Mouse (Mus musculus): Measurements from ENCODE around the gene Zfp820.
"Not testable (repeated sequence)": the region's sequence is repeated elsewhere in the genome, so short reads cannot be mapped to it uniquely, and the experiment has no call there.

The Zfp820 gene

DNA sequence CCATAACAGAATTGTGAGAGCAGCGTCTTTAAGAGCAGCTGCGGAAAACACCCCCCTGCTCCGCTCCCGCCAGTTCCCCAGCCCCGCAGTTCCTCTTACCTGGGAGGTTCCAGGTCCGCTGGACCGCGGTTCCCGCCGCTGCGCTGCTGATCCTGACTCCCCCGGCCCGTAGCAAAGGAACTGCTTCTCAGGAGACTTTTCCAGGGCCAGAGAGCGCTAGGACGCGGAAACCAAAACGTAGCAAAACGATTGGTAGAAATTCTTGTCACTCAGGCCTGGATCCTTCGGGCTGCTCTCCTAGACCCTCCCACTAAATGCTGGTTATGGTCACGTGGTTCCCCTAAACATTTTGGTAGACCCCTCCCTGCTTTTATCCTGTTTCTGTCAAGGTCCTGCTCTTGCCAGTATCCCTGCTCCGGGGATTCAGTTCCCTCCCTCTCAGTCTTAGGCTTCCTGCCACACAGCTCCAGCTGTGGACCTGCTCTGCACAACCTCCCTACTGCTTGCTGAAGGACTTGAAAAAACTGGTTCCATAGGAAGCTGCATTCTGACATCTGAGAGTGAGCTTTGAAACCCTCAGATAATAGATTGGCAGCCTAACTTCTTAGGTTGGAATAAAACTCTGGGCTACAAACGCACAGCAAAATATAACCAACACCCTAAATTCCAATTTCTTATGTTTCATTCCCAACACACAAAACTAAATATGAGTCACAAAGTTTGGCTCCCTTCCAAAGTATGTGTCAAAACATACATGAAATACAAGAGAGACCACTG lies at the start of gene Zfp820:
Zfp820 (minus strand) TSS at position 228 of the 777 bp plus-strand sequence.
- DNase-seq (ENCODE audit: low spot score): no peak

DNA sequence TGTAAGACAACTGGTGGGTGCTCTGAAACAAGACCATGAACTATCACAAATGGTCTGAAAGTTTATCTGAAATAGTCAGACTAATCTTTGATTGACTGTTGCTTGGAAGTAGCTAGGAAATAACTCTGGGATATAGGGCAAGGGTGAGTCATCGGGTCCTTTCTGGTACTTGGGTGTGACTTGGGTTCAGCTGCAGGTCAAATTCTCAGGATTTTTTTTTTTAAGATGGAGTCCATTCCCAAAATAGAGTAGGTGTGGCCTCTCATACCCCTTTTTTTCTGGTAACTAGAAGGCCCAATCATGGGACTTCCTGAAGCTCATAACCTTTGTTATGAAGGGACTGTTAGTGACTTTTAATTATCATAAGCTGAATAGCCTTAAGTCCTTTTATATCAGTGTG lies 25.7 kb upstream of the Zfp820 start:
- DNase-seq (ENCODE audit: low spot score): no peak

DNA sequence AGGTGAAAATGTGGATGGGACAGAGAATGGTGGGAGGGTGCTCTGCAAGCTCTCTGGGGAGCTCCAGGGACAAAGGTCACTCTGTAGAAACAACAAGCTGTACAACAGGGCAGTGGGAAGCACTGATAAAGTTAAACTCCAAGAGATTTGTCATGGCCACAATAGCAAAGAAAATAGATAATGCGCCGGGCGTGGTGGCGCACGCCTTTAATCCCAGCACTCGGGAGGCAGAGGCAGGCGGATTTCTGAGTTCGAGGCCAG lies 680 bp upstream of the Zfp820 start:
- DNase-seq (ENCODE audit: low spot score): not testable (repeated sequence)

DNA sequence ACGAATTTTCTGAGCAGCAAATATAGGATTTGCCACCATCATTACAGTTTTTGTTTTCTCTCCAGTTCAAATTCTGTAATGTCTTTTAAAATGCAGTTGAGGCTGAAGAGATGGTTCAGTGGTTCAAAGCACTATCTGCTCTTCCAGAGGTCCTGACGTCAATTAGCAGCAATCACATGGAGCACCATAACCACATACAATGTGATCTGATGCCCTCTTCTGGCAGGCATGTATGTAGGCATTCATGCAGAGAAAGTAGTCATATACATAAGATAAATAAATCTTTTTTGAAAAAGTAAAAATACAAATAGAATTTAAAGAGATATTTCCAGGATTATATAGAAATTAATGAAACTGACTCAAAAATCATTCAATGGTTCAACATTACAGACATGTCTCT lies 7.1 kb downstream of the Zfp820 start:
- DNase-seq (ENCODE audit: low spot score): no peak

DNA sequence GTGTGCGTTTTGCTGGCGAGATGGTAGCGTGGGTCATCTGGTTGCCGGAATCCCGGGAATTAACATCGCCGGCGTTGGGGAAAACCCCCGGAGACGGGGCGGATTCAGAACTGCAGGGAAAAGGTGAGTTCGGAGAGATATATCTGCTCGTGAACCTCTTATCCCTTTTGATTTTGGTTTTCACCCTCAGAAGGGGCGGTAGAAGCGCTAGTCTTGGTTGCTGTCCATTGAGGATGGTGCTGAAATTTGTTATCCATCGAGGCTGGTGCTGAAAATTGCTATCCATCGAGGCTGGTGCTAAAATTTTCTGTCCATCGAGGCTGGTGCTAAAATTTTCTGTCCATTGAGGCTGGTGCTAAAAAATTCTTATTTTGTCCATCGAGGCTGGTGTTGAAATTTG lies 44.2 kb downstream of the Zfp820 start:
- DNase-seq (ENCODE audit: low spot score): not testable (repeated sequence)

DNA sequence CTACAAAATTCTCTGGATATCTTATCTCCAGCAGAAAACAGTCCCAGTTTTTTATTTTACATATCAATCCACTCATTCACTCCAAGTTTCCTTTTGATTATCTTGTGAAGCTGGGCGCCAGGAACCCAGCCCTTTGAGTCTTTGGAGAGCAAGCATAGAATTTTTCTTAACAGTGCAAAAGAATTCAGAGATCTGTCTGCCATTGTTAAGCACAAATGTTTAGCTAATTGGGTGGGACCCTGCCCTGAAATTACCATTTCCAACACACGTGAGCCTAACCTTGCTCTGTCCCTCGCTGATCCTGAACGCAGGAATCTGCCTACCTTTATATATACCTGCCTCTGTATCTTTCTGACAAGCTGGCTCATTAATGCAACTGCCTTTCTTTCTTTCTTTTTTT lies 53.3 kb downstream of the Zfp820 start:
- DNase-seq (ENCODE audit: low spot score): no peak

DNA sequence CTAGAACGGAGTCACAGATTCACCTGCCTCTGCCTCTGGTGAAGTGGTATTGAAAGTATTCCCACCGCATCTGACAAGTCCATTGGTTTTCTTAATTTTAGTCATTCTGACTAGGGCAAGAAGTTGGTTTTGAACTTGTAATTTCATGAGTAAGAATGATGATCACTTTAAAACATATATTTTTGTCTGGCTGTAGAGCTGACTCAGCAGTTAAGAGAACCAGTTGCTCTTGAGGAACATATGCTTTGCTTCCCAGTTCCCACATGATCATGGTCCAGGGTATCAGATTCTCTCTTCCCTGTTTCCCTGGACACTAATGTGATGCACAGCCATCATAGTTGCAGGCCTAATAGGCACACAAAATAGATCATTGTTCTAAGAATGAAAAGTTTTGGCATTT lies 75.2 kb downstream of the Zfp820 start:
- DNase-seq (ENCODE audit: low spot score): no peak
